Mouse (Mus musculus) embryo, embryonic 10.5 days (tissue): ENCODE measurements around the gene Hdac5.
A peak's percentile ranks its signal among the peaks of the same experiment; 100 is the strongest.
"Not testable (repeated sequence)": the region's sequence is repeated elsewhere in the genome, so short reads cannot be mapped to it uniquely, and the experiment has no call there.

Source experiments
- DNase-seq: peaks from one replicate; pipeline ENCODE4 v3.0.0-alpha.2; 2015; ENCODE audit warnings: low spot score

Gene Hdac5

DNA sequence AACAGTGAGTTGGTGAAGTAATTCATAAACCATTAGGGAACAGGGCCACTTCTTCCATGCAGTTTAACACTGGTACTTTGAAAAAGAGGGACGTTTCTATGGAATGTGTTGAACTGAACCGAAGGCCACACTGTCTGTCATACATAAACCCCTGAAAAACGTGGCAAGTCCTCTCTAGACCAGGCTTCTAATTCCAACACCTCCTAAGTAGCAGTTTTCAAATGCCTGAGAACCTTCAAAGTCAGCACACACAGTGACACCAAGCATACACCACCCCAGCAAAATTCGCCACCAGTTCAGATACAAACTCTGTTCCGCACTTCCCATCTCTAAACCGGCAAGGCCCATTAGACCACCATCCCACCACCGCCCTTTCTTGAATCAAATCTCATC, 45.7 kb downstream of the Hdac5 start:
- DNase-seq: no peak

GRCm38 (mm10) chr11:102179836-102180235, 50.1 kb downstream of the Hdac5 start:
- no peak for DNase-seq

DNA sequence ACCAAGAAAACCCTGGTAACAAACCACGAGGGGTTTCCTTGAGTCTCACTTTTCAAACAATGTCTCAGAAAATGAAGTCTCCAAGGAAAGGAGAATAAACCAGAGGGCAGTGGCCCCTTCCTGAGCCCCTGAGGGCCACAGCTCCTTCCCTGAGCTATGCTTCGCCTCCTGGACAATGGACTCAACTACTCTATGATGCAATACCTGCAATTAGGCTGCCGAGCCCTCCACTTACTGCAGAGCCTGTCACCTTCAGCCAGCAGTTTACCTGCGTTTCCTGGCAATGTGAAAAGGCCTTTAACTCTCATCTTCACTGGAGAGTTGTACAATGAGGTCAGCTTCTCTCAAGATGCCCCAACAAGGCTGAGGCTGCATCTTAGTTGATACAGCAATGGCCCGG, 61.3 kb downstream of the Hdac5 start:
- DNase-seq: no peak

GRCm38 (mm10) chr11:102167539-102167938, 62.4 kb downstream of the Hdac5 start:
- no peak for DNase-seq

DNA sequence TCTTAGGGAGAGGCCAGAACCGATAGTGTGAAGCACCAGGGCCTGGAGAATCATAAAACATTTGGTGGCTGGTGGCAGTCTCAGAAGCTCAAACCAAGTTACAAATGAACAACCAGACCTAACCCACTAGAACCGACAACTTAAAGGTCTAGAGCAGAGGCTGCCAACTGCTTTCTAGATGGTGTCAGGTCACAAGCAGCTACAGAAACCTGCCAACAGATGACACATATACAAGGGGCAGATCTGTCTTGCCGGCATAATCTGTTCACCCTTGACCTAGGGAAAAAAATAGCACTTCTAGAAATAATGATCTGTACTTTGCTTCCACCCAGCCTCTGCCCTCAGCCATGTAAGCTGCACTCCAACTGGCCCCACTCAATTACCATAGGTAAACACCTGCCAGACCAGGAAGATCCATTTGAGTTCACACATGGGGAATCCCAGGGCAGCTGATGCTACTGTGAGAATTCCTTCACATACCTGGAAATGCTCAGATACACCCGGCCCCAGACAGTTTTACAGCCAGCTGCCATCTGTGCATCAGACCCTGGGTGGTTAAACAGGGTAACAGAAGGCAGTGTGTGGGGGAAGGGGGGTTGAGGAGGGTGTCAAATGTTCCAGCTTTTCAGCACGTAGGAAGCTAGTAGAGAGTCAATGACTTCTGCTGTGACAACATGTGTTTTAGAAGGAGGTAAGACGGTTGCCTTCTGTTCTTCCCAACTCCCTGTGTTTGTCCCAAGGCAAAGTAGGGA, 63.8 kb downstream of the Hdac5 start:
- no peak for DNase-seq

DNA sequence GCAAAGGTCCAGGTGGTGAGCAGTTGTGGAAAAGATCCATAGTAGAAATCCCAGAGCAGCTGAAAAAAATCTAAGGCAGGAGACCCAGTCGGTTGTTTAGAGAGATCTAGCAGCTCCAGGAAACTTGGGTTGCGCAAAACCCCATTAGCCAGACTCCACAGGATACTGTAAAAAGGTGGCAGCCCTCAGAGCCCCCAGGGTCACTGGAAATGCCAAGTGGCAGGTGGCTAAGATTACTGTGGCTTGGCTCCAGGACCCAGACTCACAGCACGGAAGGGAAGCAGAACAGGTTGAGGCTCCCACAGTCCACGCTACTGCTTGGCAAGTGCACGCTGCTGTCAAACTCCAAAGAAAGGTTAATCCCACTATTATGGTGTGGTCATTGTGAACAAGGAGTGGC, 70.2 kb downstream of the Hdac5 start:
- DNase-seq: no peak

- not testable (repeated sequence) for DNase-seq
Observed at GRCm38 (mm10) chr11:102158024-102158423, 71.9 kb downstream of the Hdac5 start.

GRCm38 (mm10) chr11:102156786-102157089, 73.2 kb downstream of the Hdac5 start:
- DNase-seq: no peak

DNA sequence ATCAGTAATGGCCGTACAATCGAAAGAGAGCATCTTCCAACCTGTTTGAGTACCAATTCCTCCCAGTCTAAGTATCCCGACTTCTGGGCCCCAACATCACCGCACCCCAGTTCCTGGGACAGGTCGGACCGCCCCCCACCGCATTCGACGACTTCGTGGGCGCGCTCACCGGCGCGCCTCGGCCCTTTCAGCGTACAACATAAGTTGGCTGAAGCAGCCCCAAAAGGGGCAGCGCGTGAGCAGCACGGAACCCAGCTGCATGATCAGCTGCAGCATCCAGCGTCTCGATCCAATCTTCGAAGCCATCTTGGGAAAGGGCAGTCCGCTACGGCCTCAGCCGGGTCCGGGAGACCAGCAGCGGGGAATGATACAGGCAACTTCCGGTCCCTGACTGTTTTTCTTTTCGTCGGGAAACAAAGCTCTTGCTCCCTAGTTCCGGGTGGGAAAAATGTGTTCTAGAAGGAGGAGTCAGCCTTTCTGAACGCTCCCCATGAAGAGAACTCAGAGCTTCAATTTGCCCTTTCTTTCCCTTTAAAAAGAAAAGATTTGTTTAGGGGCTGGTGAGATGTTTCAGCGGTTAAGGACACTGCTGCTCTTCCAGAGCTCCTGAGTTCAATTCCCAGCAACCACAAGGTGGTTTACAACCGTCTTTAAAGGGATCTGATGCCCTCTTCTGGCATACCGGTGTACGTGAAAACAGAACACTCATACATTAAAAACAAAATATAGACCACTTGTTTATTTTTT, 73.8 kb downstream of the Hdac5 start, which contains the start of gene Tmem101:
TSS of gene Tmem101 (minus strand) at position 366 of the 747 bp plus-strand sequence.
- peak; percentile 95 for DNase-seq

- DNase-seq: no peak
Observed at GRCm38 (mm10) chr11:102147213-102147989, 82.6 kb downstream of the Hdac5 start.

DNA sequence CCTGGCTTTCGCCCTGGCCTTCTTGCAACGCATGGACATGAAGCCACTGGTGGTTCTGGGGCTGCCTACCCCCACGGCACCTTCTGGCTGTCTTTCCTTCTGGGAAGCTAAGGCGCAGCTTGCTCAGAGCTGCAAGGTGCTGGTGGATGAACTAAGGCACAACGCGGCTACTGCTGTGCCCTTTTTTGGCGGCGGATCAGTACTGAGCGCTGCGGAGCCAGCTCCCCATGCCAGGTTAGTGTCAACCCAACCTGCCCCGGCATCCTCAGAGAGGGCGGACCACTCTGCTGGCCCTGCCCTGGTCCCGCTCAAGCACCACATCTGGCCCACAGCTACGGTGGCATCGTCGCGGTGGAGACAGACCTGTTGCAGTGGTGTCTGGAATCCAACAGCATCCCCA, 83.4 kb downstream of the Hdac5 start:
- peak; percentile 9 for DNase-seq

DNA sequence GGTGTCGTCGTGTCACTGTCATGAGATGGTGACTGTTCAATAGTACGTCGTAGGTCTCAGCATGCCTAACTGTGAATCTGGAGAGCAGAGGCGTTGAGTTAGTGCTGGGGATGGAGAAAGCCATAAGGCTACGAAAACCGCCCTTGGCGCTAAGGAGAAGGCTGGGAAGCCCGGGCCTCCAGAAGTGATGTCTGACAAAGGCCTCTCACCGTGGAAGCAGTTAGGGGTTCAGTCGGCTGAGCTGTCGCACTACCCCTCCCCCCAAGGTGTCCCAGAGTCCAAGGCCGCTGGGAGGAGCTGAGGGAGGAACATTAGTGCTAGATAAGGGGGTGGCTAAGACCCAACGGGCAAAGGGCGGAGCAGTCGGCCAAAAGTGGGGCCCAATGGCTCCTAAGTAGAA, 84.0 kb downstream of the Hdac5 start:
- DNase-seq: peak; percentile 33

DNA sequence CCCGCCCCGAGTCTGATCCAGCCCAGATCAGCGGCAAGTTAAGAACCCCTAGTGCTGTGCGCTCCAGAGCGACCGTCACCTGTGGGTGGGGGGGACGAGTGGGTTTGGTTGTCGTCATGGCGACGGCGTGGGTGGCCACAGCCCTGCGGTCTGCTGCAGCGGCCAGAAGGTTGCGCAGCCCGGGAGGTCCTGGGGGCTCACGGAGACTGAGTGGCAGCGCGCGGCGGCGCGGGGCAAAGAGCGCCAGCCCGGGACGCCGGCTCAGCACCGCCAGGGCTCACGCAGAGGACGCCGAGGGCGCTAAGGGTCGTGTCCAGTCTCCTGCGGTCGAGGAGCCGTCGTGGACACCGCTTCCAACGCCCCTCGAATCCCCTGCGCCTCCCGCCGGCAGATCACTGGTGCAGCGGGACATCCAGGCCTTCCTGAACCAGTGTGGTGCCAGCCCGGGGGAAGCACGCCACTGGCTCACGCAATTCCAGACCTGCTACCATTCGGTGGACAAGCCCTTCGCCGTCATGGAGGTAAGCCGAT, 84.4 kb downstream of the Hdac5 start, which contains the start of gene Nags:
TSS of gene Nags (plus strand) at position 43 of the 531 bp plus-strand sequence.
- peak; percentile 29 for DNase-seq

DNA sequence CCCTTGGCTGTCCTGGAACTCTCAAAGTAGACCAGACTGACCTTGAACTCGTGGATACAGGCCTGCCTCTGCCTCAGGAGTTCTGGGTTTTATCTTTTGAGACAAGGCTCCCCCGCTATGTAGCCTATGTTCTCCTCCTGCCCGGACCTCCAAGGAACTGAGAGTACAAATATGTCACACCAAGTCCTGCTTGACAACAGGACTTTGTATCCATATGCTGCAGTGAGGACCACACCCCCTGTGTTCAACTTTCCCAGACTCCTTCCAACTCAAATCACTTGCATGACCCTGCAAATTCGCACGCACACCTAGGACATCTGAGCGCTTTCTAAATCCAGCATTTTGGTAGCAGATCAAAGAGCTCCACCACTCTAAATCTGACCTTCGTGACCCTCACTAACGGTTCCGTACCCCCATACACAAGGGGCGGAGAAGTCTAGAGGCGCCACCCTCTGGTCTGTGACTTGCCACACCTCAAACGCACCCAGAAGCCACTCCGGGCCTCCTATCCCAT, 85.0 kb downstream of the Hdac5 start:
- DNase-seq: no peak
